Mouse (Mus musculus): ENCODE measurements at regions not wholly inside any gene's neighbourhood (a gene's known extent, or its start where the extent isn't known, plus 50 kb on each side); places are given as distances from the start of the nearest gene placed in this dataset.

- WGBS: 93% methylated on average over 6 of the region's 6 CpGs
- H3K9me3 ChIP-seq (replicated peaks): 0 out of 2 replicates have a peak, but pooled peaks cover 9% of the 10 kb centered on the region
- no peaks in the 10 kb centered on the region for H3K27me3 ChIP-seq (replicated peaks)
- no peak overlapping the region for H3K9ac ChIP-seq
- H3K27ac ChIP-seq (ENCODE audit: poor library complexity, severe bottlenecking): no peak overlapping the region
- no peak overlapping the region for H3K4me2 ChIP-seq
- no peak overlapping the region for H3K4me3 ChIP-seq
- no peaks in the 10 kb centered on the region for H3K36me3 ChIP-seq
- peaks cover 38% of the 10 kb centered on the region for H3K4me1 ChIP-seq (replicated peaks)
- ATAC-seq (ENCODE audit: insufficient number of reproducible peaks, low FRiP score): no peak
These were observed 341.3 kb upstream of the Gm10131 start for GRCm38 (mm10) chr8:34452811-34453210.

DNA sequence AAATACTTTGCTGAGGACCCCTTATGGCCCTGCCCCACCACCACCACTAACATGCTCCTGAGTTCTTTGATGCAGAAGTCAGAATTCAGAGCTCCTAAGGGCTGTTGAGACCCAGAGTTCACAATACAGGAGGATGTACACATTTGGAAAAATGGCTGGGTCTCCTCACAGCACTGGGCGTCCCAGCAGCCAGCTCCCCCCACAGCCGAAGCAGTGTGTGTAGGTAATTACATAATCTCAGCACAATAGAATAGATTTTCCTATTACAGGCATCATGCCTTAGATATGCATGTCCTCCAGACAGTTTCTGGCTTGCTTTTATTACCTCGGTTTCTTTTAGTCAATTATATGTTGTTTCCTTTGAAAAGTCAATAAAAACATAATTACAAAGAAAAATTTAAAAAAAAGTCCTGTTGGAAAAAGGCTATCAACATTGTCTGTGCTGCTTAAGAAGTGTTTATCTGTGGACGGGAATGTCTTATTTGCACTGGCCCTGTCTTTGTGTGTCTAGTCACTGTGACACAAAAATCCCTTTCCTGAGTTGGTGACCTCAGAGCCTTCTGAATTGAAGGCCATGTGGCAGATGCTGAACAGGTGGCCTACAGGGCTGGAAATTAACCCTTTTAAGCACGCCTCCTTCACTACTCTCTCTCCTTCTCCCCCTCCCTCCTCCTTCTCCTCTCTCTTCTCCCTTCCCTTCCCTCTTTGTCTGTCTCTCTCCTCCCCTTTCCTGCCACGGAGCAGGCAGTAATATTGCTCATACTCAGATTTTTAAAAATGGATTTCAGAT, 339.9 kb upstream of the Gm10131 start:
- Histone ChIP-seq H3K27me3 (replicated peaks) (no peaks in the 10 kb centered on the region), H3K4me3 (no peak overlapping the region), H3K27ac (ENCODE audit: poor library complexity, severe bottlenecking) (no peak overlapping the region), H3K4me1 (replicated peaks) (peaks cover 45% of the 10 kb centered on the region), H3K4me2 (no peak overlapping the region), H3K36me3 (no peaks in the 10 kb centered on the region), H3K9ac (no peak overlapping the region), H3K9me3 (replicated peaks) (0 out of 2 replicates have a peak, but pooled peaks cover 6% of the 10 kb centered on the region)
- 39% methylated on average over 6 of the region's 6 CpGs for WGBS
- no peak for ATAC-seq (ENCODE audit: insufficient number of reproducible peaks, low FRiP score)

DNA sequence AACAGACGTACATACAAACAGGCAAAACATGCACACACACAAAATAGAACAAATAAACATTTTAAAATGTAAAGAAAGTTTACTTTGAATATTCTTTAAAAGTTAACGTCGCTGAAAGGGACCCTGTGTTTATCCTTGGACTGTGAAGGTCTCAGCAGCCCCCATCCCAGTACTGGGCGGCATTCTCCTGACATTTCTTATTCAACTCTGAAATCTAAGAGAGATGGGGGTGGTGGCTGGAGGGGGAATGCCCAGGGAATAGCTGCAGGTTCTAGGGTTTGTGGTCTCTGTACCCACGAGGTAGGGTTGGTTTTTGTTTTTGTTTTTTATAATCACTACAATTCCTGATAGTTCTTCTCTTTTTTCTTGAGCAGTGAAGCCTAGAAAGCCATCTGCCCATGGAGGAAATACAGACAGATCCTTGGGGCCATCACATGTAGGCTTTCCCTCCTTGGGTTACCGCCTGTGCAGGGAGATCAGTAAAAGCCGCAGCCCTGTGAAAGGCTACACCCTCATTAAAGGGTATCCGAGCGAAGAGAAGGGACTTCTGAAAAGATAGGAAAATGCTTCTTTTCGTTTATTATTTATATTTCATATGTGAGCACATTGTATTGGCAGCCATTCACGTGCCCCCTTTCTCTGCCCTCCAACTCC, 338.0 kb upstream of the Gm10131 start:
- 84% methylated on average over 11 of the region's 11 CpGs for WGBS
- Histone ChIP-seq H3K27ac (ENCODE audit: poor library complexity, severe bottlenecking) (no peak overlapping the region), H3K9me3 (replicated peaks) (0 out of 2 replicates have a peak, but pooled peaks cover 6% of the 10 kb centered on the region)

GRCm38 (mm10) chr8:34447880-34448830, 336.6 kb upstream of the Gm10131 start:
- Histone ChIP-seq H3K4me1 (replicated peaks) (peaks cover 37% of the 10 kb centered on the region), H3K9me3 (replicated peaks) (0 out of 2 replicates have a peak, but pooled peaks cover 5% of the 10 kb centered on the region), H3K36me3 (no peaks in the 10 kb centered on the region), H3K27ac (ENCODE audit: poor library complexity, severe bottlenecking) (peak overlapping the region; percentile 85), H3K27me3 (replicated peaks) (no peaks in the 10 kb centered on the region), H3K4me2 (peak overlapping the region; percentile 52), H3K4me3 (no peak overlapping the region), H3K9ac (no peak overlapping the region)
- 12% methylated on average over 18 of the region's 18 CpGs for WGBS
- peak; percentile 72 for ATAC-seq (ENCODE audit: insufficient number of reproducible peaks, low FRiP score)

More for the DNA sequence above, 338.0 kb upstream of the Gm10131 start:
- Histone ChIP-seq H3K27me3 (replicated peaks) (no peaks in the 10 kb centered on the region), H3K4me1 (replicated peaks) (peaks cover 45% of the 10 kb centered on the region), H3K9ac (no peak overlapping the region), H3K4me2 (no peak overlapping the region), H3K36me3 (no peaks in the 10 kb centered on the region), H3K4me3 (no peak overlapping the region)
- no peak for ATAC-seq (ENCODE audit: insufficient number of reproducible peaks, low FRiP score)

GRCm38 (mm10) chr8:34442688-34443087, 331.2 kb upstream of the Gm10131 start:
- WGBS: 76% methylated on average over 3 of the region's 3 CpGs
- ATAC-seq (ENCODE audit: insufficient number of reproducible peaks, low FRiP score): no peak
- Histone ChIP-seq H3K4me2 (no peak overlapping the region), H3K27ac (ENCODE audit: poor library complexity, severe bottlenecking) (no peak overlapping the region), H3K36me3 (no peaks in the 10 kb centered on the region), H3K4me1 (replicated peaks) (peaks cover 6% of the 10 kb centered on the region), H3K9ac (no peak overlapping the region), H3K9me3 (replicated peaks) (no peaks in the 10 kb centered on the region; the same call in 1 of the 2 replicates), H3K27me3 (replicated peaks) (no peaks in the 10 kb centered on the region), H3K4me3 (no peak overlapping the region)

- no peak overlapping the region for H3K27ac ChIP-seq (ENCODE audit: poor library complexity, severe bottlenecking)
- 65% methylated on average over 3 of the region's 3 CpGs for WGBS
- ATAC-seq (ENCODE audit: insufficient number of reproducible peaks, low FRiP score): no peak
These were observed 330.2 kb upstream of the Gm10131 start for GRCm38 (mm10) chr8:34441756-34442155.

GRCm38 (mm10) chr8:34440771-34441170, 329.2 kb upstream of the Gm10131 start:
- H3K9ac ChIP-seq: no peak overlapping the region
- no peak for ATAC-seq (ENCODE audit: insufficient number of reproducible peaks, low FRiP score)
- H3K27ac ChIP-seq (ENCODE audit: poor library complexity, severe bottlenecking): no peak overlapping the region
- no peaks in the 10 kb centered on the region for H3K4me1 ChIP-seq (replicated peaks)
- no peak overlapping the region for H3K4me2 ChIP-seq
- H3K4me3 ChIP-seq: no peak overlapping the region
- H3K27me3 ChIP-seq (replicated peaks): no peaks in the 10 kb centered on the region
- H3K36me3 ChIP-seq: no peaks in the 10 kb centered on the region
- 83% methylated on average over 4 of the region's 4 CpGs for WGBS
- no peaks in the 10 kb centered on the region; the same call in 1 of the 2 replicates for H3K9me3 ChIP-seq (replicated peaks)

More at GRCm38 (mm10) chr8:34441756-34442155, 330.2 kb upstream of the Gm10131 start:
- no peaks in the 10 kb centered on the region for H3K4me1 ChIP-seq (replicated peaks)
- no peak overlapping the region for H3K9ac ChIP-seq
- H3K4me2 ChIP-seq: no peak overlapping the region
- no peaks in the 10 kb centered on the region for H3K36me3 ChIP-seq
- no peaks in the 10 kb centered on the region for H3K27me3 ChIP-seq (replicated peaks)
- H3K4me3 ChIP-seq: no peak overlapping the region
- no peaks in the 10 kb centered on the region; the same call in 1 of the 2 replicates for H3K9me3 ChIP-seq (replicated peaks)

DNA sequence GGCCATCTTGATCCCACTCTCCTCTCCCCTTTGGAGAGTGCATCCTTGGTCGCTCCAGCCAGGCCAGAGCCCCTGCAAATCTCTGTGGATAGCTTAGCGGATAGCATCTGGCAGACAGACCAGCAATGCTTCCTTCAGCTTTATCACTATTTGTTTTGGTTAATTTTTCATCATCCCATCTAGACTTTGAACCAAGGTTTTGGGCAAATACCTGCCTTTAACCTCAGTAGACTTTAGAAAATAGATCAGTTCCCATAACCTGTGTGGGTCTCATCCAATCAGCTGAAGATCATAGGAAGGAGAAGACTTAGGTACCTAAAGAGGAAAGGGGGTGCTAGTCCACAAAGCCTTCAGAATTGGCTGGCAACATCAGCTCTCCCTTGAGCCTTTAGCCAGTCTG, 327.2 kb upstream of the Gm10131 start:
- no peak overlapping the region for H3K4me3 ChIP-seq
- H3K27me3 ChIP-seq (replicated peaks): no peaks in the 10 kb centered on the region
- H3K4me1 ChIP-seq (replicated peaks): no peaks in the 10 kb centered on the region
- no peak overlapping the region for H3K27ac ChIP-seq (ENCODE audit: poor library complexity, severe bottlenecking)
- no peaks in the 10 kb centered on the region for H3K36me3 ChIP-seq
- H3K9me3 ChIP-seq (replicated peaks): no peaks in the 10 kb centered on the region; the same call in 1 of the 2 replicates
- H3K9ac ChIP-seq: no peak overlapping the region
- WGBS: 83% methylated on average over 2 of the region's 2 CpGs
- ATAC-seq (ENCODE audit: insufficient number of reproducible peaks, low FRiP score): no peak
- H3K4me2 ChIP-seq: no peak overlapping the region

- ATAC-seq (ENCODE audit: insufficient number of reproducible peaks, low FRiP score): no peak
- H3K4me1 ChIP-seq (replicated peaks): 0 out of 2 replicates have a peak, but pooled peaks cover 6% of the 10 kb centered on the region
- H3K4me3 ChIP-seq: no peak overlapping the region
- 80% methylated on average over 7 of the region's 7 CpGs for WGBS
- H3K9ac ChIP-seq: no peak overlapping the region
- H3K9me3 ChIP-seq (replicated peaks): no peaks in the 10 kb centered on the region
- no peaks in the 10 kb centered on the region for H3K27me3 ChIP-seq (replicated peaks)
- H3K36me3 ChIP-seq: no peaks in the 10 kb centered on the region
- H3K4me2 ChIP-seq: no peak overlapping the region
- H3K27ac ChIP-seq (ENCODE audit: poor library complexity, severe bottlenecking): no peak overlapping the region
These were observed 320.4 kb upstream of the Gm10131 start for GRCm38 (mm10) chr8:34431985-34432384.

- H3K36me3 ChIP-seq: no peaks in the 10 kb centered on the region
- H3K27ac ChIP-seq (ENCODE audit: poor library complexity, severe bottlenecking): no peak overlapping the region
- H3K4me3 ChIP-seq: no peak overlapping the region
- H3K4me1 ChIP-seq (replicated peaks): 0 out of 2 replicates have a peak, but pooled peaks cover 6% of the 10 kb centered on the region
- ATAC-seq (ENCODE audit: insufficient number of reproducible peaks, low FRiP score): no peak
- 56% methylated on average over 3 of the region's 3 CpGs for WGBS
- no peak overlapping the region for H3K9ac ChIP-seq
- H3K9me3 ChIP-seq (replicated peaks): no peaks in the 10 kb centered on the region
- H3K27me3 ChIP-seq (replicated peaks): no peaks in the 10 kb centered on the region
- no peak overlapping the region for H3K4me2 ChIP-seq
These were observed 317.7 kb upstream of the Gm10131 start for GRCm38 (mm10) chr8:34429231-34429630.

All from heart, embryonic 12.5 days (tissue).